Mouse (Mus musculus) macrophage (primary cell): ENCODE measurements at regions not wholly inside any gene's neighbourhood (a gene's known extent, or its start where the extent isn't known, plus 50 kb on each side); places are given as distances from the start of the nearest gene placed in this dataset.

Experiments
- H3K27ac ChIP-seq: fragments of 350-480 bp; formaldehyde crosslinking; 2 replicates; pipeline ENCODE4 v1.9.0; 2021
- H3K36me3 ChIP-seq: fragments of 350-480 bp; formaldehyde crosslinking; 2 replicates; pipeline ENCODE4 v1.9.0; 2021; ENCODE audit errors: inconsistent target
- H3K4me3 ChIP-seq: fragments of 350-480 bp; formaldehyde crosslinking; 2 replicates; pipeline ENCODE4 v1.9.0; 2021; ENCODE audit errors: inconsistent target
- H3K79me2 ChIP-seq: fragments of 350-480 bp; formaldehyde crosslinking; 2 replicates; pipeline ENCODE4 v1.9.0; 2021; ENCODE audit errors: inconsistent target
- WGBS: methylation state at CpG from one replicate; pipeline ENCODE4 v1.1.7; 2026; ENCODE audit warnings: inconsistent platforms; ENCODE audit not compliant: missing documents; 5-methylcytosine and 5-hydroxymethylcytosine counted together

DNA sequence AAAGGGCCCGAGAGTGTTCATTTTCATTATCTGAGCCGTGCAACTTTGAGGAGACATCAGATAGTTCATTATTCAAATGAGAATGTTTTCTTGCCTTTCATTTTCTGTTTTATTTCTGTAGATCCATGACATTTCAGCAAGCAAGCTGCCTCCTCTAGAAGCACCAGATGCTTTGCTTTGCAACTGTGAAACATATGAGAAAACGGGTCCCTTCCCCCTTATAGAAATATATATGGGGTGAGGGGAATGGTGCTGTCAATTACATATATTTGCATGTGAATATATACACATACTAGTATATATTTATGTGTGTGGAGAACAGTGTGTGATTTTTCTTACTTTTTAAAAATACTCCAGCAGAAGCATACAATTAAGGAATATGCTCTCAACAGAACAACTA is 235.8 kb upstream of the Xrcc4 start:
- 94% methylated on average over 3 of the region's 3 CpGs for WGBS
- Histone ChIP-seq H3K79me2 (no peaks in the 10 kb centered on the region), H3K4me3 (no peak overlapping the region)

DNA sequence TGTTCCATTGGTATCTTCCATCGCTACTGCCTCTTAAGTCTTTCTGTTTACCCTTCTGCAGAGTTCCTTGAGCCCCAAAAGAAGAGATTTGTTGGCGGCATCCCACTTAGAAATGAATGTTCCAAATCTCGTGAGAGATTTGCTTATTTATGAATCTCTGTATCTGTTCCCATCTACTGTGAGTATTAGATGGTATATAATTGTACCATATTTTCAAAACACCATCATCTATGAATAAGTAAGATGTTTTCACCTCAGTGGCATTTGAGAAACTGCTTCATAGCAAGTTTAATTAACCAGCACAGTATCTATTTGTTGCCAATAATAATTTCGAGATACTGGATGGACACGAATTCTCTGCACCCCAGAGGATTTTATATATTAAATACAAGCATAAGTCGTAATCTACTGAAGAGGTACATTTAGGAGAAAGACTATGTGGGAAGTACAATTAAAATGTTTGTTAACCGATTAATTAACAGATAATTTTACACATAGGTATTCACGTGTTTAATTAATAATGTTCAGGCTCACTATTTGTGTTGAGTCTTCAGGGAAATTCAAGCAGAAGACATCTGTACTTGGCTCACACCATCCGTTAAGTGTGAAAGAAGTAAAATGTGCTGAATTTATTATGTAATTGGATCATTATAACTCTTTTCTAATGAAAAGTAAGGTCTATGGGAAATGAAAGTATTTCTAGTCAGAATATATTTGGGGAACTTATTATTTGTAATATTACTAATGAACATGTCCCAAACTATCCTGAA is 224.0 kb upstream of the Xrcc4 start:
- Histone ChIP-seq H3K79me2 (no peaks in the 10 kb centered on the region), H3K27ac (no peak overlapping the region), H3K36me3 (no peaks in the 10 kb centered on the region), H3K4me3 (no peak overlapping the region)
- whole genome bisulfite sequencing: 94% methylated on average over 9 of the region's 9 CpGs

More for the DNA sequence above, 235.8 kb upstream of the Xrcc4 start:
- no peak overlapping the region for H3K27ac ChIP-seq
- no peaks in the 10 kb centered on the region for H3K36me3 ChIP-seq

DNA sequence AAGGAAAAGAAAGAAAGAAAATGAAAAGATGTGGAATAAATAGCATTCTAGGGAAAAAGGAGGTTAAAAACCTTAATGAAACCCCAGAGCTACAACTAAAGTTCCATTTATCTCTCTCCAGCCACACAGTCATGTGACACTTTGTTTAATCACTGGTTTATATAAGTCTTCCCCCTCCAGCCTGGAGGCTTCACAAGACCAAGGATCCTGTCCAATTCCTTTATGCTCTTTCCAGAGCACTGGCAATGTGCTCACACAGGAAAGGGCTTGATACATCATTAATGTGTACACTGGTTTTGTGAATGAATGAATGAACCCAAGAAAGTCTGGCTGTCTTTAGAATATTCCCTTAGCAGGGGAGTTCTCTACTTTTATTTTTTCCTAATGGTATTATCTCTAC is 221.1 kb upstream of the Xrcc4 start:
- H3K27ac ChIP-seq: no peak overlapping the region
- no peak overlapping the region for H3K4me3 ChIP-seq
- no peaks in the 10 kb centered on the region for H3K79me2 ChIP-seq
- H3K36me3 ChIP-seq: no peaks in the 10 kb centered on the region

DNA sequence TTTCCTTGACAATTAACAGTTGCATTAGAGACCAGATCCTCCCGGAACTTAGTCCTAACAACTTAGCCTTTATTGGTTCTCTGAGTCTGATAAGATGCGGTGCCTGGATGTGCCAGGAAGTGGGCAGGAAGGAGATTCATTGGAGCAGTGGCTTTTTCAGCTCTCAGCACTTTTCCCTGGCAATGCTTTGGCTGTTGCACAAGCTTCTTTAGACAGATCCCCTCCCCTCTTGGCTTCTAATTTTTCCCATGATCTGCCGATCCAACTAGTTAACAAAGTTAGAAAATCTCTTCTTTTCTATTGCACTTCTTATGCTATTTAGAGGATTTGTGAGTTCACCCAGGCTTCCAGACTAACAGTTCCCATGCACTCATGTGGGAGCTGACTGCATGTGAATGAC is 211.1 kb upstream of the Xrcc4 start:
- no peaks in the 10 kb centered on the region for H3K36me3 ChIP-seq
- no peaks in the 10 kb centered on the region for H3K79me2 ChIP-seq
- WGBS: 81% methylated on average over 3 of the region's 3 CpGs
- no peak overlapping the region for H3K4me3 ChIP-seq
- H3K27ac ChIP-seq: no peak overlapping the region

DNA sequence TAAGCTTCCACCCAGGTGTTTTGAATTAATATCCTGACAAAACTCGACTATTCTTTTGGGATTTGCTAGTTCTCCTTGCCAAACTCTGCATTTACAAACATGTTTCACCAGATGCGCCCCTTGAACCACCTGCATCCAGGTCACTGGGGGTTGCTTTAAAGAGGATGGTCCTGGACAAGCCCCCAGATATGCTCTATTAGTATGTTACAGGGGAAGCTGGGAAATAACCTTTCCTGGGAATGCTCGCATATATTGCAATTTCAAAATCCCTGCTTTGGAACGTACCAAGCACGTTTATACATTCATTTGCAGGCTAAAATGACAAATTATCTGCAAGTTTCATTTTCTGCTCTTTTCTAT is 205.2 kb upstream of the Xrcc4 start:
- Histone ChIP-seq H3K4me3 (no peak overlapping the region), H3K27ac (no peak overlapping the region), H3K36me3 (no peaks in the 10 kb centered on the region), H3K79me2 (no peaks in the 10 kb centered on the region)
- 89% methylated on average over 5 of the region's 5 CpGs for WGBS

DNA sequence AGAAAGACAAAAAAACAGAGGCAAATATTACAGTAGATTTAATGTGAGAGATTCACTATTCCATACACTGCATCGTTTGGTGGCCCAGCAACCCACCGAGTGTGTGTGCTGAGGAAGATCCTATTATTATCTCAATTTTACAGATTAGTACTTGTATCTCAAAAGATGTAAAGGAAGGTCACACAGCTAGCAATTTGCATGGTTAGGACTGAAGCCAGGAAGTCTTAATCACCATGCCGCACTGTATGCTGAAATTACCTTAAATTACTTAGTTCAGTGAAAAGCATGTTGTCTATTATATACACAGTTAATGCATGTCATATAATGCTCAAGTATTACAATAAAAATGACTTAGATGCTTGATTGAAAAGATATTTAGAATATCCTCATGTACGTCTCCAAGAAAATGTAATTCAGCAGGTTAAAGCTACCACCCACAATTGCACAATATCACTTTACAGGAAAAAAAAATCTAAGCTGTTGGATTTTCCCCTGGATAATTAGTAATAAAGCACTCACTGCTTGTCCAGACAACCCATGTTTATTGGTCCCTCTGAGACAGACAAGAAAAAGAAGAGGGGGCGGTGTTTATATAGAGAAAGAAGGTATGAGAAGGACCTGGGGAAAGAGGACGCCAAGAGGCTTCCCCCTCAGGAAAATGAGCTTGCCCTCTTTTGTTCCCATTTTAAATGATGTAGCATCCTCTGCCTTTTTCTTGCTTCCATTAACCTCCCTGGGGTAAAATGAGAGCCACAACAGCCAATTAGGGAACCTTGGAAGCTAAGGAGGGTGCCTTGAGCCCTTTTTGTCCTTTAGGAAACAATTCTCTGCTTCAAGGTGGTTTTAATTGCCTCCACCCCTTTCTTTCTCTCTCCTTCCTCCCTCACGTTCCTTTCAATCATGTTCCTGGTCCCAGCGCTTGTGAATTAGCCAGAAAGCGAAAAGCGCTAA is 204.6 kb upstream of the Xrcc4 start:
- no peak overlapping the region for H3K27ac ChIP-seq
- 94% methylated on average over 10 of the region's 10 CpGs for WGBS
- no peaks in the 10 kb centered on the region for H3K36me3 ChIP-seq
- H3K79me2 ChIP-seq: no peaks in the 10 kb centered on the region
- no peak overlapping the region for H3K4me3 ChIP-seq

DNA sequence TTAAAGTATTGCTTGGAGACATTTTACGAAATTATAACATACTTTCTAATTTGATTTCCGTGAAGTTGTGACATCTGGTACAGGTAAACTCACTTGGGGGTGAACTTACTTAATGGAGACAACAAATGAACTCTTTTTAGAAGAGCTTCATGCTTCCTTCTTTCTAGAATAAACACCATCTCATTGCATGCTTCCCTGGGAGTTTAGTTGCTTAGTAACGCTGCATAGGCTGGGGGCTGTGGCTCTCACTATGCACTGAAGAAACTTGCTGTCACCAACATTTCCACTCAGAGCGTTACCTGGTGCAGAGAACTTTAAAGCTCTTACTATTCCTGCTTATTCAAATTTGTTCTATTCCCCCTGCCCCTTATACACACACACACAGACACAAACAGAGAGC is 203.5 kb upstream of the Xrcc4 start:
- Histone ChIP-seq H3K27ac (no peak overlapping the region), H3K4me3 (no peak overlapping the region), H3K36me3 (no peaks in the 10 kb centered on the region), H3K79me2 (no peaks in the 10 kb centered on the region)
- WGBS: 86% methylated on average over 3 of the region's 4 CpGs

DNA sequence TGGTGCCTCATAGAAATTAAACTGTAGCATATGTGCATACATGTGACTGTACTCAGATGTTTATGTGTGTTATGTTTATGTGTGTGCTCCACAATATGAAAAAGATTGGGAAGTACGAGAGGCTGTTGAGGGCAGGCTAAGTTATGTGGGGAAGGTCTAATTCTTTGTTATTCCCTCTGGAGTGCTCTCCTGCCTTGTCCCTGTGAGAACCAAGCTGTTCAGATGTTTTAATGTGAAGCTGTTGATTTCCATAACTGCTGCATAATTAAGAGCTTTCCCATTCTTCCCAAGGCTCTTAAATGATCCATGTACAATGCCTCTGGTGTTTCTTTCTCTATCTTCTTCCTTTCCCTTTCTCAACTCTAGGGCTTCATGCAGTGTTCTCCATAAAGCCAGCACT is 202.7 kb upstream of the Xrcc4 start:
- Histone ChIP-seq H3K36me3 (no peaks in the 10 kb centered on the region), H3K4me3 (no peak overlapping the region), H3K79me2 (no peaks in the 10 kb centered on the region), H3K27ac (no peak overlapping the region)
- 79% methylated on average over 1 of the region's 1 CpGs for WGBS

DNA sequence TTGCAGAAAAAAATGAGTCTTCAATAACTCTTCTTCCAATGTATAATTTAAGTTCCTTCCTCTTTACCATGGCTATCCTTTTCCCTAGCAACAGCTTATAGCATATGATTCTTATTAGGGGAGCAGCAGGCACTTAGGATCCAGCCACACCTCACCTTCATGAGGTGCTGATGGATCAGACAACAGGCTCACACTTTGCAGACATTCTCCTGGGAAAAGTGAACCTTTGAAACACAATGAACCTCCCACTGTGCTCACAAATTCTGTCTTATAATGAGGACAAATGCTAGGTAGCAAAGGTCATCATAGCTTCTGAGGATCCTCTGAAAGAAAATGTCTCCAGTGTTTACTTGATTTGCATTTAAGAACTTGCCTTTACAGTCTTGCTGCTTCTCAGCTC is 191.6 kb upstream of the Xrcc4 start:
- H3K4me3 ChIP-seq: no peak overlapping the region
- H3K79me2 ChIP-seq: no peaks in the 10 kb centered on the region
- H3K27ac ChIP-seq: no peak overlapping the region
- H3K36me3 ChIP-seq: no peaks in the 10 kb centered on the region

DNA sequence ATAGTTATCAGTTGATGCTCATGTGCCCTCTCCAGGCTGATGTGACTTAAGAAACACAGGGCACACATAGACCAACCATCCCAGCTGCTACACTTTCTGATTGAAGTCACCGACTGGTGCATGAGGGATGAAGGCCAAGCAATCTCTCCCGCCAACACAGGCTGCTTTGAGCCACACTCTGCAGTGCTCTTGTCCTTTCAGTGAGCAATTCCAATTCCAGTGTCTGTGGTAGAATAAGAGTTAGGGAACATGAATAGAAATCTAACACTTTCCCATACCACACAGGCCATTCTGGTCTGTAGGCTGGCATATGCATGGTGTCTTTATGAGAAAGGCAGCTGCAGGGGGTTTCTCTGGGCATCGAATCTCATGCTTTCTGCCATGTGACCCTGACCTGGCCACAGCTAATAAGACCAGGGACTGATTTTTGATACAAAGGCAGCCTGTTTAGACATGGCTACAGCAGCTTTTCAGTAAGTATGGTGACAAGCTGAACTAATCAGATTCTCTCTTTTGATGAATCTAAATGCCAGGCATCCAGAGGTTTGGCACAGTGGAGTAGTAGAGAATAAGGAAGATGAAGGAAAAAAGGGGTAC is 190.5 kb upstream of the Xrcc4 start:
- Histone ChIP-seq H3K4me3 (no peak overlapping the region), H3K27ac (no peak overlapping the region), H3K79me2 (no peaks in the 10 kb centered on the region), H3K36me3 (no peaks in the 10 kb centered on the region)
- WGBS: 89% methylated on average over 3 of the region's 3 CpGs

DNA sequence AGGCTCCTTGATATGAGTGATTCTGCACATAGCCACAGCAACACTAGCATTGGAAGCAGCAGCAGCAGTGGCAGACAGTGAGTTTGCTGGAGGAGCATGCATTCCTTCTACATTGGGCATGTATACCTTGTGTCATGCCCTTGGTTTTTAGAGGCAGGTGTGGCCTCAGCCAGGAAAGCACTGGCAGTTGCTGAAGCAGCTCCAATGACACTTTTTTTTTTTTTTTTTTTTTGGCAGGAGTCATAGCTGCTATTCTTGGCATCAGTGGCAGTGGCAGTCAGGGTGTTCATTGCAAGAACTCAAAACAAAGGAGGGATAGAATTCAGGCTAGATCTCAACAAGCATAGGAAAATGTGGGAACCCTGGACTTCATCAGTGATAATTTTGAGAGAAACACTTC is 189.9 kb upstream of the Xrcc4 start:
- H3K4me3 ChIP-seq: no peak overlapping the region
- no peaks in the 10 kb centered on the region for H3K36me3 ChIP-seq
- H3K27ac ChIP-seq: no peak overlapping the region
- H3K79me2 ChIP-seq: no peaks in the 10 kb centered on the region

DNA sequence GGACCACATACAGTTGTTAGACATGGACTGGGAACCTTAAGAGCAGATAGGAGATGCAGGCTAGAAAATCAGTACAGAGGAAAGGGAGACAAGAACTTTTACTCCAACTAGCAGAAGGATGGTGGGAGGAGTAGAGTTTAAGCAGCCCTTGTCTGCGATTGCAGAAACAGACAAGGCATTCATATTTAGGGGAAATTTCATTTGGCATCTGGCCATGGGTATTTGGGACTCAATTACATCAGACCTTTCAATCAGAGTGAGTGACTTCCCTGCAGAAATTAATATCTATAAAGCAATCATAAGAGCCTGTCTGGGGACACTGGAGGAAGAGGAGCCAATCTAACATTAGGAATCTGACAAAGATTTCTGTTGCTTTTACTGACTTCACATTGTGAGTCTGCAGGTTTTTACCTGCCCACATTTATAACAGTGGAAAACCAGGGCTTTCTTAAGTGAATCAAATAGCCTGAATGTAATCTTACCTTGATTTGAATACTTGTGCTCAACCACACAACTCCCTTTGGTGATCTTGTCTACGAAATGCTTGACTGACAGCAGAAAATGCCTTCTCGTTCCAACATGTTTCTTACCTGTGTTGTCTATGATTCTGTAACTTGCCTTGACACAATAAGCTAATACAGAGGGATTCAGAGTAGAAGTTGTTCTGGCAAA is 169.8 kb upstream of the Xrcc4 start:
- WGBS: 91% methylated on average over 3 of the region's 3 CpGs
- Histone ChIP-seq H3K36me3 (no peaks in the 10 kb centered on the region), H3K27ac (no peak overlapping the region), H3K79me2 (no peaks in the 10 kb centered on the region), H3K4me3 (no peak overlapping the region)

DNA sequence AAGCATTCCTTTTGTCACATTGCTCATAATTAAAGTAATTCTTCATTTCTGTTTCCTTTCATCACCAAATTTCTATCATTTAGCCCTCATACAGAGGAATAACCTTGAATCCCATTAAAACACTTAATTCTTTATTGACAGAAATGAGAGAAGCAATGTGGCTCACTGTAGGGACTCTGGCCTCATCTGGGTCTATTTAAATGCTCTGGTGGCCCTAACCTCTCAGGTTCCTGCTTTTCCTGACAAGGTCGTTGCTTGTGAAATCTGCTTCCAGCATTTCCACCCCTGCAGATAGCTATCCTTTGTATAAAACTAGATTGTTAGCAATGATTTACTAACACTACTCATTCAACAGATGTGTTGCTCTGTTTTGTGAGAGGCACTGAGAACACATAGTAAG is 163.6 kb upstream of the Xrcc4 start:
- Histone ChIP-seq H3K27ac (no peak overlapping the region), H3K79me2 (no peaks in the 10 kb centered on the region), H3K36me3 (no peaks in the 10 kb centered on the region), H3K4me3 (no peak overlapping the region)
- WGBS: 56% methylated on average over 1 of the region's 1 CpGs

DNA sequence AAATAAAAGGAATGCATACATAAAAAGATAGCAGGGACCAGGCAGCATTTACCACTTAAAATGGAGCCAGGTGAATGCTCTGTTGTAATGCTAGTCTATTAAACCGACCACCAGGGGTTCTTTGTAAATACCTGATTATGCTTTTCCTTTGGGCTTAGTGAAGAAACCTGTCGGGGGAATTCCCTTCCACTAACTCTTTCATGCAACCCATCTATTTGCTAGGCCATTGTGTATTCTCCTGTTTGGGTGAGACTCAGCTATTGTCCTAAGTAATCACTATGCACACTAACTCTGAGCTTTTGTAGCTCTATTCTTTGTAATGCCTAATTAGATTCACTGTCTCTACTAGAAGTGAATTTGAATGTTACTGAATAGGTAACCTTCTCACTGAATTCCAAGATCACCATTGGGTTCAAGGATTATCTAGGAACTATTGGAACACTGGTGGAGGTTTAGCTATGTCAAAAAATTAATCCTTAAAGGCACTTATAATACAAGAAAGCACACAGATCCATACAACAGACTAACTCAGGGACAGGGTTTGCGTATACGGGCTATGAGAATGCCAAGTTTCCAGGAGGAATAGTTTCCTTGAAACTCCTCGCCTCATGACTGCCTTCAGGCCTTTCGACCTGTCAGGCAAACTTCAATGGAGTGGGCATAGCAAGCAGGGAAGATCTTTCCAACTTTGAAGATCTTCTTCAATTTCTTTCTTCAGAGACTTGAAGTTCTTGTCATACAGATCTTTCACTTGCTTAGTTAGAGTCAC is 156.8 kb upstream of the Xrcc4 start:
- WGBS: 92% methylated on average over 6 of the region's 6 CpGs
- no peak overlapping the region for H3K27ac ChIP-seq
- H3K36me3 ChIP-seq: no peaks in the 10 kb centered on the region
- H3K79me2 ChIP-seq: no peaks in the 10 kb centered on the region
- H3K4me3 ChIP-seq: no peak overlapping the region
